Mouse (Mus musculus): Measurements from ENCODE around the gene Itm2b. TPM values are rescaled to one million over a fixed set of nuclear protein-coding genes. Genes with fewer than 3 reads are reported as not detected.

Itm2b gene
- polyA plus RNA-seq, 1 experiment: 137 TPM

- TF ChIP-seq GATA1 (IDR thresholded peaks at IDR 0.05; ENCODE audit: low read length): no peak
These were observed 7.3 kb downstream of the Itm2b start for GRCm38 (mm10) chr14:73377804-73378203.

- TF ChIP-seq GATA1 (IDR thresholded peaks at IDR 0.05; ENCODE audit: low read length): no peak
These were observed 8.2 kb downstream of the Itm2b start for GRCm38 (mm10) chr14:73376920-73377319.

- no peak for TF ChIP-seq GATA1 (IDR thresholded peaks at IDR 0.05; ENCODE audit: low read length)
These were observed 9.2 kb downstream of the Itm2b start for GRCm38 (mm10) chr14:73375903-73376302.

GRCm38 (mm10) chr14:73375445-73375844 is 9.6 kb downstream of the Itm2b start:
- no peak for TF ChIP-seq GATA1 (IDR thresholded peaks at IDR 0.05; ENCODE audit: low read length)

- no peak for TF ChIP-seq GATA1 (IDR thresholded peaks at IDR 0.05; ENCODE audit: low read length)
These were observed 10.7 kb downstream of the Itm2b start for GRCm38 (mm10) chr14:73374315-73374890.

GRCm38 (mm10) chr14:73373606-73374005 is 11.5 kb downstream of the Itm2b start:
- TF ChIP-seq GATA1 (IDR thresholded peaks at IDR 0.05; ENCODE audit: low read length): no peak

GRCm38 (mm10) chr14:73372990-73373389 is 12.1 kb downstream of the Itm2b start:
- TF ChIP-seq GATA1 (IDR thresholded peaks at IDR 0.05; ENCODE audit: low read length): no peak

GRCm38 (mm10) chr14:73371577-73371976 is 13.5 kb downstream of the Itm2b start:
- no peak for TF ChIP-seq GATA1 (IDR thresholded peaks at IDR 0.05; ENCODE audit: low read length)

- no peak for TF ChIP-seq GATA1 (IDR thresholded peaks at IDR 0.05; ENCODE audit: low read length)
These were observed 14.3 kb downstream of the Itm2b start for GRCm38 (mm10) chr14:73370695-73371372.

- TF ChIP-seq GATA1 (IDR thresholded peaks at IDR 0.05; ENCODE audit: low read length): no peak
These were observed 14.9 kb downstream of the Itm2b start for GRCm38 (mm10) chr14:73370078-73370670.

- no peak for TF ChIP-seq GATA1 (IDR thresholded peaks at IDR 0.05; ENCODE audit: low read length)
These were observed 15.5 kb downstream of the Itm2b start for GRCm38 (mm10) chr14:73369634-73370033.

- no peak for TF ChIP-seq GATA1 (IDR thresholded peaks at IDR 0.05; ENCODE audit: low read length)
These were observed 16.1 kb downstream of the Itm2b start for GRCm38 (mm10) chr14:73368966-73369365.

GRCm38 (mm10) chr14:73368221-73368620 is 16.9 kb downstream of the Itm2b start:
- no peak for TF ChIP-seq GATA1 (IDR thresholded peaks at IDR 0.05; ENCODE audit: low read length)

GRCm38 (mm10) chr14:73366278-73366677 is 18.8 kb downstream of the Itm2b start:
- no peak for TF ChIP-seq GATA1 (IDR thresholded peaks at IDR 0.05; ENCODE audit: low read length)

GRCm38 (mm10) chr14:73363782-73364181 is 21.3 kb downstream of the Itm2b start:
- no peak for TF ChIP-seq GATA1 (IDR thresholded peaks at IDR 0.05; ENCODE audit: low read length)

- no peak for TF ChIP-seq GATA1 (IDR thresholded peaks at IDR 0.05; ENCODE audit: low read length)
These were observed 30.4 kb downstream of the Itm2b start for GRCm38 (mm10) chr14:73354700-73355099.

GRCm38 (mm10) chr14:73351118-73351517 is 34.0 kb downstream of the Itm2b start:
- no peak for TF ChIP-seq GATA1 (IDR thresholded peaks at IDR 0.05; ENCODE audit: low read length)
